9 mouse cellular contexts compared by ENCODE assay signal in the genomic region with DNA sequence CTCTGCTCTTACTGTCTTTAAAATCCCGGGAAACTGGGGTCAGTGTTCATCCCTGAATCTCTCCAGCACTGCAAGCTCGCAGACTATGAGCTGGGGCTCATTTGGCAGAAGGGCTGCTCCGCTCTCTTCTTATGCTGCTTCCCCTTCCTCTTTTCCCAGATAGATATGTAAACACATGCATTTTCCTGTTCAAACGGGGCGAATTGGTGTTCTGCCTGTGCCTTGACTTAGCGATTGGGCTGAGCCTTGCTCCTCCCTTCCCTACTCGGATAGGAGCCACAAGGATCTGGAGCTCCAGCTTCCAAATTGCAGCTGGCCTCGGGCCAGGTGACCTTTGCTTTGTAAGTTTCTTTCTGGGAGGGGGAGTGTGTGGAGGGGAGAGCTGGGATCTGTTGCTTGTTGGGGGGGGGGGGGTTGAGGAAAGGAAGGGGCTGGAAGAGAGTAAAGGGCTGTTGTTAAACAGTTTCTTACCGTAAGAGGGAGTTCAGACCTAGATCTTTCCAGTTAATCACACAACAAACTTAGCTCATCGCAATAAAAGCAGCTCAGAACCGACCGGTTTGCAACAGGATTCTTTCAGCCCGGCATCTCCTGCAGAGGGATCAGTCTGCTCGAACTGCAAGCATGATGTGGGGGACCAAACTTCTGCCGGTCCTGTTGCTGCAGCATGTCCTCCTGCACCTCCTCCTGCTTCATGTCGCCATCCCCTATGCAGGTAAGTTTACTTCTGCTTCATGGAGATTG. TPM values are rescaled to one million over a fixed set of nuclear protein-coding genes. Genes with fewer than 3 reads are reported as not detected.
DNase-seq lines count a peak whose midpoint lies in the region; ATAC-seq and TF ChIP-seq lines count a peak whose summit lies in the region.
"Had no signal": no experiment of that assay in that cellular context is flagged by ENCODE, and none has a peak within 500 bp of the region (broad histone marks: within the 10 kb centered on the region; RNA-seq: fewer than 3 reads in every experiment).

Hgf (plus strand) TSS at position 192 of the 744 bp plus-strand sequence.

- peak; percentile 44 to 53 for DNase-seq in urinary bladder, adult 18-20 months (ENCODE audit: low spot score in 2 of 2)
- no peak for DNase-seq in urinary bladder, postnatal 10 days (ENCODE audit: low spot score)
- peak; percentile 41 to 58 for DNase-seq in heart, postnatal 10 days
- peak; percentile 73 to 75 for DNase-seq in kidney, postnatal 25 days
- DNase-seq in lung, adult 2 months: peak; percentile 35
- peak; percentile 61 to 75 for DNase-seq in urinary bladder, postnatal 4 days (ENCODE audit: low spot score in 2 of 2)

- H3K9ac ChIP-seq in forebrain, embryonic 13.5 days: peak within 1 kb of the TSS; percentile 10; the same call in 1 of the 2 replicates
- H3K9ac ChIP-seq in neural tube, embryonic 12.5 days: no peak within 1 kb of the TSS

- peak within 1 kb of the TSS; percentile 9 for H3K4me3 ChIP-seq in forebrain, embryonic 13.5 days
- H3K4me3 ChIP-seq in lung, adult 2 months (replicated peaks; ENCODE audit: extremely low read depth, low read depth, low read length): peak within 1 kb of the TSS; percentile 96
- H3K4me3 ChIP-seq in neural tube, embryonic 12.5 days: 0 out of 2 replicates have a peak within 1 kb of the TSS, but pooled peaks have one; percentile 5

- H3K9me3 ChIP-seq in forebrain, embryonic 13.5 days (replicated peaks): no peaks in the 10 kb centered on the region
- H3K9me3 ChIP-seq in neural tube, embryonic 12.5 days: no peaks in the 10 kb centered on the region

- 5% methylated on average over 16 of the region's 16 CpGs for WGBS in forebrain, embryonic 13.5 days
- WGBS in lung, adult 2 months: 2% methylated on average over 16 of the region's 16 CpGs
- WGBS in neural tube, embryonic 12.5 days: 10% methylated on average over 16 of the region's 16 CpGs

- peak; percentile 39; the same call in 1 of the 2 replicates for TF ChIP-seq POLR2A in lung, adult 2 months (IDR thresholded peaks at IDR 0.05; ENCODE audit: borderline replicate concordance, extremely low read depth, low read depth, low read length)

- no peaks in the 10 kb centered on the region for H3K36me3 ChIP-seq in forebrain, embryonic 13.5 days (ENCODE audit: poor library complexity, severe bottlenecking)
- H3K36me3 ChIP-seq in neural tube, embryonic 12.5 days: no peaks in the 10 kb centered on the region

- 0 out of 2 replicates have a peak, but pooled peaks have one; percentile 5 for TF ChIP-seq CTCF in lung, adult 2 months (IDR thresholded peaks at IDR 0.05; ENCODE audit: insufficient read depth, low read length)

- H3K4me1 ChIP-seq in forebrain, embryonic 13.5 days: peaks cover 8% of the 10 kb centered on the region
- H3K4me1 ChIP-seq in lung, adult 2 months (ENCODE audit: control insufficient read depth, insufficient read depth, low read length): peaks cover 7% of the 10 kb centered on the region; the same call in 1 of the 2 replicates
- no peaks in the 10 kb centered on the region for H3K4me1 ChIP-seq in neural tube, embryonic 12.5 days

- ATAC-seq in forebrain, embryonic 13.5 days: peak; percentile 76
- no peak for ATAC-seq in neural tube, embryonic 12.5 days (ENCODE audit: low FRiP score, low read depth)
- ATAC-seq: Patski had no signal

- H3K27me3 ChIP-seq in forebrain, embryonic 13.5 days: no peaks in the 10 kb centered on the region
- H3K27me3 ChIP-seq in neural tube, embryonic 12.5 days (replicated peaks): no peaks in the 10 kb centered on the region

- intact Hi-C loops in heart, postnatal 10 days (cut with DNase I): no loop called here

- no peak within 1 kb of the TSS for H3K27ac ChIP-seq in forebrain, embryonic 13.5 days
- no peak within 1 kb of the TSS for H3K27ac ChIP-seq in neural tube, embryonic 12.5 days

- H3K4me2 ChIP-seq in forebrain, embryonic 13.5 days: peak within 1 kb of the TSS; percentile 53
- peak within 1 kb of the TSS; percentile 51 for H3K4me2 ChIP-seq in neural tube, embryonic 12.5 days (replicated peaks)

RNA-seq across cellular contexts. Expression of gene Hgf, which starts in this region (rescaled TPM):
- polyA plus RNA-seq in forebrain, embryonic 13.5 days (2015; fragmentation: Nextera tagmentation; extraction: Ambion mirVana): 0.20 and 0.34 TPM in 2 replicates
- under 1 TPM; 0.89 to 0.91 TPM for total RNA-seq in heart, postnatal 10 days (2021)
- polyA plus RNA-seq in lung, adult 2 months (2012; rRNA removed): 5.4 and 7.0 TPM in 2 replicates
- 0.86 and 1.2 TPM in 2 replicates for polyA plus RNA-seq in neural tube, embryonic 12.5 days (2016; fragmentation: Nextera tagmentation; extraction: Ambion mirVana)
- polyA plus RNA-seq: Patski had no signal

Comparison
In these comparisons a context has a peak if more than half of its experiments do, and no peak if none do; other contexts are left out.
1. Peak in ATAC-seq, H3K4me3 ChIP-seq, H3K9ac ChIP-seq and H3K4me2 ChIP-seq in forebrain, embryonic 13.5 days; RNA of the gene not detected or under 1 TPM.
2. Peak in DNase-seq in heart, postnatal 10 days; RNA of the gene not detected or under 1 TPM.
3. H3K4me3 ChIP-seq: peak in every context shown above with its lines; median percentile 96 in lung, adult 2 months; 9 in forebrain, embryonic 13.5 days; 5 in neural tube, embryonic 12.5 days.